Mouse (Mus musculus) adrenal gland, postnatal 4 days (tissue): ENCODE results near the gene Reep1. TPM values are rescaled to one million over a fixed set of nuclear protein-coding genes. Genes with fewer than 3 reads are reported as not detected.
"Not testable (repeated sequence)": the region's sequence is repeated elsewhere in the genome, so short reads cannot be mapped to it uniquely, and the experiment has no call there.

Experiments used
- DNase-seq, 2 experiments: peaks; one replicate each; pipeline ENCODE4 v3.0.0; 2021 to 2022; ENCODE audit warnings: low spot score in 2 of 2, mixed read lengths in 2 of 2
- total RNA-seq, 2 experiments: library from RNA; stranded (reverse); gene quantifications; 2 replicates each; pipeline ENCODE4 v1.2.3; 2021

The Reep1 gene
- total RNA-seq, 2 experiments from 2014 or later = 22.3 to 24.4 TPM

GRCm38 (mm10) chr6:71831581-71831960 is 124.2 kb downstream of the Reep1 start:
- peak; percentile 67 to 89 for DNase-seq

- DNase-seq = no peak
Measured at GRCm38 (mm10) chr6:71836811-71837210, 129.4 kb downstream of the Reep1 start.

- DNase-seq = no peak
Measured at GRCm38 (mm10) chr6:71839815-71840214, 132.5 kb downstream of the Reep1 start.

- DNase-seq = no peak
Measured at GRCm38 (mm10) chr6:71840597-71841290, 133.4 kb downstream of the Reep1 start.

GRCm38 (mm10) chr6:71846906-71847305 is 139.5 kb downstream of the Reep1 start:
- DNase-seq = not testable (repeated sequence)

Other genes starting within 250 kb of the Reep1 start
- 10 to 100 TPM; 38.9 to 39.1 TPM for gene Rnf103, start 213.7 kb upstream of the Reep1 start, total RNA-seq
- gene Chmp3, start 163.8 kb upstream of the Reep1 start, total RNA-seq = 100 to 1,000 TPM in 1 of 2 experiments, 10 to 100 TPM in 1; 92.9 to 102 TPM
- 10 to 100 TPM; 69.6 to 70.1 TPM for gene Kdm3a, start 74.6 kb upstream of the Reep1 start, total RNA-seq
- 10 to 100 TPM; 37.4 to 38.2 TPM for gene Mrpl35, start 119.4 kb downstream of the Reep1 start, total RNA-seq
- gene Immt, start 123.8 kb downstream of the Reep1 start, total RNA-seq = 100 to 1,000 TPM; 252 to 253 TPM
- gene Ptcd3, start 201.2 kb downstream of the Reep1 start, total RNA-seq = 100 to 1,000 TPM; 130 to 134 TPM
- gene Polr1a, start 201.5 kb downstream of the Reep1 start, total RNA-seq = 10 to 100 TPM; 79.4 to 82.1 TPM